21 mouse cellular contexts compared by ENCODE assay signal in genomic region chr2:77880351-77880750, GRCm38 (mm10).
"Had no signal": no experiment of that assay in that cellular context is flagged by ENCODE, and none has a peak within 500 bp of the region (broad histone marks: within the 10 kb centered on the region; RNA-seq: fewer than 3 reads in every experiment).

No protein-coding gene starts in this region.

- H3K4me1 ChIP-seq: heart, embryonic 12.5 days; hindbrain, embryonic 10.5 days; hindbrain, embryonic 12.5 days; intestine, embryonic 15.5 days; limb, embryonic 10.5 days; limb, embryonic 12.5 days had no signal

- H3K4me3 ChIP-seq: heart, adult 2 months; heart, embryonic 12.5 days; hindbrain, embryonic 10.5 days; hindbrain, embryonic 12.5 days; intestine, embryonic 15.5 days; layer of hippocampus, adult 2 months; left cerebral cortex, adult 2 months; limb, embryonic 10.5 days; limb, embryonic 12.5 days had no signal

- DNase-seq: gastrocnemius, postnatal 14 days; gastrocnemius, postnatal 36 days; heart, adult 2 months; heart, postnatal 10 days; heart, postnatal 4 days; kidney, adult 18-20 months; kidney, adult 8-10 months; kidney, postnatal 10 days; kidney, postnatal 25 days; kidney, postnatal 4 days; liver had no signal

- H3K9me3 ChIP-seq: heart, embryonic 12.5 days; hindbrain, embryonic 10.5 days; hindbrain, embryonic 12.5 days; intestine, embryonic 15.5 days; limb, embryonic 10.5 days; limb, embryonic 12.5 days had no signal

- H3K27ac ChIP-seq: heart, adult 2 months; hindbrain, embryonic 10.5 days; hindbrain, embryonic 12.5 days; hindbrain, embryonic 14.5 days; intestine, embryonic 15.5 days; layer of hippocampus, adult 2 months; left cerebral cortex, adult 2 months; limb, embryonic 10.5 days; limb, embryonic 12.5 days; liver, embryonic 14.5 days had no signal

- H3K27me3 ChIP-seq: heart, embryonic 12.5 days; hindbrain, embryonic 12.5 days; intestine, embryonic 15.5 days; limb, embryonic 12.5 days had no signal

- H3K36me3 ChIP-seq: heart, embryonic 12.5 days; hindbrain, embryonic 10.5 days; hindbrain, embryonic 12.5 days; intestine, embryonic 15.5 days; limb, embryonic 10.5 days; limb, embryonic 12.5 days had no signal
